Mouse (Mus musculus): Measurements from ENCODE around the gene Pip5k1c. TPM values are rescaled to one million over a fixed set of nuclear protein-coding genes. Genes with fewer than 3 reads are reported as not detected.

The Pip5k1c gene
- 26.5 TPM for polyA plus RNA-seq (2014; fragmentation: Illumina TruSeq; extraction: RNeasy Lipid Tissue Mini Kit (QIAGEN cat#74804); ENCODE audit: low read depth, low replicate concordance)

GRCm38 (mm10) chr10:81292554-81293333 is at the start of gene Pip5k1c:
Gene Pip5k1c, plus strand, starts transcription at chr10:81292963.

GRCm38 (mm10) chr10:81252424-81253419 is 40.0 kb upstream of the Pip5k1c start, which contains the start of gene Matk:
Gene Matk, plus strand, starts transcription at chr10:81252935.

DNA sequence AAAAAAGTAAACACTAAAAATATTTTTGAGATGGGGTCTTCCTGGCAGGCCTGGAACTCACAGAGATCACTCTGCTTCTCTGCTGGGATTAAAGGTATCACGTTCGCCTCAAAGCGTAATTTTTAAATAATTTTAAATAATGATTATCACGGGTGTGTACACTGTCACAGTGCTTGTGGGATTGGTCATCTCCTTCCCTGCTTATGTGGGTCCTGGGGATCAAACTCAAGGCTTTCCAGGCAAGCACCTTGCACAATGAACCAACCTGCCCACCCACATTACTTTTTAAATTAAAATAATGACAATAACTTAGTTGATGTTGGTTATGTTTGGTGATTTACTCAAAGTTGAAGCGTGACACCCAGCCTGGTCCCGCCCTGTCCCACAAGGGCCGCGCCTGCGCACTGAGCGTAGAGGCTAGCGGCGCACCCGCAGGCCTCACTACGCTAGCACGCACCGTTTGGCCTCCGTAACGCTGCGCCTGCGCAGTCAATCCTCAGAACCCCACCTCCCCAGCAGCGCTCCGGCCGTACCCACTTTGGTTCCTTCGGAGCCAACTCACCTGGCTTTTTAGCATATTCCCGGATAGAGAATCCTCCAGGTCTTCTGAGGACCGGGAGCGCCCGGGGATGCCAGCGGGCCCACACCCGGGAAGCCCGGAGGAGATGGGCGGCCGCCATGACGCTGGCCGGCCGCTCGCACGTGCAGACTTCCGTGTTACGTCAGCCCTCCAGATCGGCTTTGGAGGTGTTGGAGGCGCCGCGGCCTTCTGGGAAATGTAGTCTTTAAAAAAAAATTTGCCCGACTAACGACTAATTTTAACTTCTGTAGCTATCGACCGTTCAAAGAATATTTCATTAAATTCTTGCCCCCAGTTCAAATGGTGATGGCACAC is 26.3 kb upstream of the Pip5k1c start, which contains the start of the genes Mrpl54 and Apba3:
TSS of gene Mrpl54 (minus strand) at position 724 of the 895 bp plus-strand sequence.
TSS of gene Apba3 (plus strand) at position 750 of the 895 bp plus-strand sequence.

DNA sequence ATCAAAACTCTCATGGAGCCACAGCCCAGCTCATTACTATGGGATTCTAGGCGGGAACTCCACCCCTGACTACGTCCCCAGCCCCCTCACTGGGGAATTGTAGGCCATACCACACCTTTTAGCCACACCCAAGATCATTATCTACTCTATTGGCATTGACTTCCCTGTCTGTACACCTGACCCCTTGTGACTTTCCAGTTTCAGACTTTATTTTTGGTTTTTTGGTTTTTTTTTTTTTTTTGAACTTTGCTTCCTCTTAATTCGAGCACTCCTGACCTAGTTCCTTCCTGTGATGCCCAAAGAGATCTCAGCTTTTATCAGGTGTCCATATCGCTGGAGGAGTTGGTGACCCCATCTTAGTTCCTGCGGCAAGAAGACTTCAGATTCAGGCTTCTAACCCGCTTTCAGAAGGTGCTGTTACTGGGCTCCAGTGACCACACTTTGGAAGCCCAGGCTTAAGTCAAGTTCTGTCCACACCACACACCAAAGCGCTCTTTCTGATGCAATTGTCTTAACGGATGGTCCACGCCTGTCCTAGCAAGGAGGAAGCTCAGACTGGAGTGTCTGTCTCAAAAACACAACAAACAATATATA is 1.2 kb upstream of the Pip5k1c start, which contains the start of gene Tjp3:
TSS of gene Tjp3 (minus strand) at position 71 of the 594 bp plus-strand sequence.

GRCm38 (mm10) chr10:81320550-81321347 is 28.0 kb downstream of the Pip5k1c start, which contains the start of gene Cactin:
Gene Cactin, plus strand, starts transcription at chr10:81321103.

GRCm38 (mm10) chr10:81328386-81328785 is 35.6 kb downstream of the Pip5k1c start, which contains the start of gene Tbxa2r:
Gene Tbxa2r, plus strand, starts transcription at chr10:81328731.

DNA sequence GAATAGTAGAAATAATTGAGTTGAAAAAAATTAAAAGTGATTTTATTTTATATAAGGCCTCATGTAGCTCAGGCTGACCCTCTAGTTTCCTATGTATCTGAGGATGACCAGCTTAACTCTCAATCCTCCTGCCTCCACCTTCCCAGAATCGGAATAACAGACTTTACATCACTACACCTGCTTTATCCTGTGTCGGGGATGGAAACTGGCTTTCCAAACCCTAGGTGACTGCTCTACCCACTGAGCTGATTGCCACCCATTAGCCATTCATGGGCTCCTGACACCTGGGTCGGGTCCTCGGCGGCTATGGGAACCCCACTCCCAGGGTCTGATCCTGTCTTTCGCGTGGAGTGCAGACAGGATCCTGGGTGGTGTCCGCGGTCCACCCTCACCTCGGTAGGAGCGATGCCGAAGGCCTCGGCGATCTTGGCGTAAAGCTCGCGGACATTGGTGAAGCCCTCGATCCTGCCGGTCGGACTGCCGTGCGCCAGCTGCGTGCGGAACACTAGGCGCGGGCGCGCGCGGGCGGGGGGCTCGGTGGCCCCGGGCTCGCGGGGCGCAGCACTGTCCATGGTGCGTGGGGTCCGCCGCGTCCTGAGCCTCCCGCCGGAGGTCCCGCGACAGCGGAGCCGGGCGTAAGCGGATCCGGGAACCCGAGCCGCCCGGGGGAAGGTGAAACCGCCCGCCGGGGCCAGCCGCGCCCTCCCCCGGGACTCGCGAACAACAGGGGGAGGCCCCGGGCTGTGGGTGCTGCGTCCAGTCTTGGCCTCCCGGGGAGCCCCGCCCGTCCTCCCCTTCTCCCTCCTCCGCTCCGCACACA is 50.1 kb downstream of the Pip5k1c start, which contains the start of gene Gipc3:
TSS of gene Gipc3 (minus strand) at position 581 of the 820 bp plus-strand sequence.

DNA sequence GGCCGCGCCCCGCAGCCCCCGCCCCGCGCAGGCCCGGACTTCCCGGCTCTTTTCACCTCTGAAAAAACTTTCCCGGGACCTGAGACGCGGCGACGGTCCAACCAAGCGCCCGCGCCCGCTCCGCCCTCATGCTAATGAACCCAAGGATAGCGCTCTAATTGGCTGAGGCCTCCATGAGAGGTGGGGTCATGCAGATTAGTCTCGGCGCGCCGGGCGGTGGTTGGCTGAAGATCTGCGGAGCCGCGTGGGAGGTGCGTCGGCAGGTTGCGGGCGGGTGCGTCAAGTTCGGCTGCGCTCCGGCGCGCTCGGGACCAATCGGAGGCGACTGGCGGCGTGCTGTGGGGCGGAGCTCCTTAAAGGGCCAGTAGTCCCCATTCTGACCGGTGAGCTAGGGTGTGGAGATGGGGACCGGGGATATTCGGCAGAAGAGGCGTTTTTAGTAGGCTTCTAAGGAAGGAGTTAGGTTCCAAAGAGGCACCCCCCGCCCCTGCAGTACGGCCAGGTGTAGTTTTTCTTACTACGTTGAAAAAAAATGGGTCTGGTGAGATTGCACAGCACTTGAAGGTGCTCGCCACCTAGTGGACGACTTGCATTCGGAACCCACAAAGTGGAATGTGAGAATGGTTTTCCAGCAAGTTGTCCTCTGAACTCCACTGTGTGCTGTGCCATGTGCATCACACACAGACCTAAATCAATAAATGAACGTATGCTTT is 57.7 kb downstream of the Pip5k1c start, which contains the start of gene Hmg20b:
TSS of gene Hmg20b (minus strand) at position 130 of the 713 bp plus-strand sequence.

DNA sequence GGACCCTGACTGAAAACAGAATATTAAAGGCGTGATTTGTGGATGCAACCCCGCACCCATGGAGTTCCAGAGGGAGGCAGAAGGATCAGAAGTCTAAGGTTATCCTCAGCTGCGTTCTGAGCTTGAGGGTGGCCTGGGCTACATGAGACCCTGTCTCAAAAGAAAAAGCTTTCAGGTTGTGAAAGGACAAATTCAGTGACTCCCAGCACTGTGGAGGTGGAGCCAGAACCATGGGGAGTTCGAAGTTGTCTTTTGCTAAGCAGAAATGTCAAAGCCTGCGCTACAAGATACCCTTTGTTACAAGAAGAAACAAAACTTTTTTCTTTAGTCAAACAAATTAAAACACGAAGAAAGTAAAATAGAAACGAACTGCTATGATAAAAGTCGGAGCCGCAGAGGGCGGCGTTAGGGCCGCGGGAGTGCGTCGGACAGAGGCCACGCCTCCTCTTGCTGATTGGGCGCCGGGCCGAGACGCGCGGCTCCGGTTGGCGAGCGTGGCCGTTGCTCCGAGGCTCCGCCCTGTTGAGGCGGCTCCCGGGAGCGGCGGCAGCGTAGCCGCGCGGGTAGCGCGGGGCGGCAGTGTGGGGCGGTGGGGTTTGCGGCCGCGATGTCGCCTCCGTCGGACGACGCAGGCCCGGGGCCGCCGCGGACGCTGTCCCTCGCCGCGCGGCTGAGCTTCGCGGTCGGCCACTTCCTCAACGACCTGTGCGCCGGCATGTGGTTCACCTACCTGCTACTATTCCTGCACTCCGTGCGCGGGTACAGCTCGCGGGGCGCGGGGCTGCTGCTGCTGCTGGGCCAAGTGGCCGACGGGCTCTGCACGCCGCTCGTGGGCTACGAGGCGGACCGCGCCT is 64.5 kb downstream of the Pip5k1c start, which contains the start of gene Mfsd12:
TSS of gene Mfsd12 (plus strand) at position 501 of the 854 bp plus-strand sequence.

DNA sequence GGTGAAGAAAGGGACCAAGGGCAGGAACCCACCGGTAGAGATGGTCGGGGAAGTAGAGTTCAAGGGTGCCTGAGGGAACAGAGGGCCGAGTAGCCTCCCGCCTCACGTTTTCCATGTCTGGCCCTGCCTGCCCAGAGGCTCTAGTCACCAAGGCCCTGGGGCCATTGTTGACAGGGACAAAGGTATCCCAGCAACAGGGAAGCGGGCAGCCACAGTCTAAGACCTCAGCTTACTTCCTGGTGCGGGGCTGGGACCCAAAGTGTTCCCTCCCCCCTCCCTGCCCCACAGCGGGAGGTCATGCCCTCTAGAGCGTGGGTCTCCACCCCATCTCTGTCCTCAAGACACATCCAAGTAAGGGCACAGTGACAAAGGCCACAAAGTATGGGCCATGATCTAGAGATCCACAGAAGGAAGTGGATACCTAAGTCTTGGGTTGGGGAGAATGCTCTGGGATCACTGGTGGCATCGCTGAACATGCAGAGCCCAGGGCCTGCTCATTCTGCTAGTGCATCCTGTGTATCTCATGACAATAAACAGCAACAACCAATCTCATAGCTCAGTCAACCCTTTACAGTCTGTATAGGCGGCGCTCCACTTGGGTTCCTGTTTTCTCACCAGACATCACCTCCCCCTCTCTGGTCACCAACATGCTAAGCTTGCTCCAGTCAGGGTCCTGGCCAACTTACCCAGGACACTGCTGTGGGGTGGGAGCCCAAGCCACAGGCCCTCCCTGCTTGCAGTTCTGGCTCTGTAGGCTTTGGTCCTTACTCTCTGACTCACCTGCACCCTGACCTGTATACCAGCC is 73.1 kb downstream of the Pip5k1c start, which contains the start of gene 4930404N11Rik:
TSS of gene 4930404N11Rik (minus strand) at position 145 of the 805 bp plus-strand sequence.

Other genes with a start within 250 kb of the Pip5k1c start
- gene Sgta, start 232.8 kb upstream of the Pip5k1c start, polyA plus RNA-seq (2014; fragmentation: Illumina TruSeq; extraction: RNeasy Lipid Tissue Mini Kit (QIAGEN cat#74804); ENCODE audit: low read depth, low replicate concordance) = 90.2 TPM
- gene Thop1, start 222.9 kb upstream of the Pip5k1c start, polyA plus RNA-seq (2014; fragmentation: Illumina TruSeq; extraction: RNeasy Lipid Tissue Mini Kit (QIAGEN cat#74804); ENCODE audit: low read depth, low replicate concordance) = 12.6 TPM
- 0.26 TPM for gene Creb3l3, start 194.1 kb upstream of the Pip5k1c start, polyA plus RNA-seq (2014; fragmentation: Illumina TruSeq; extraction: RNeasy Lipid Tissue Mini Kit (QIAGEN cat#74804); ENCODE audit: low read depth, low replicate concordance)
- 88.4 TPM for gene Map2k2, start 187.0 kb upstream of the Pip5k1c start, polyA plus RNA-seq (2014; fragmentation: Illumina TruSeq; extraction: RNeasy Lipid Tissue Mini Kit (QIAGEN cat#74804); ENCODE audit: low read depth, low replicate concordance)
- 17.1 TPM for gene Zbtb7a, start 157.7 kb upstream of the Pip5k1c start, polyA plus RNA-seq (2014; fragmentation: Illumina TruSeq; extraction: RNeasy Lipid Tissue Mini Kit (QIAGEN cat#74804); ENCODE audit: low read depth, low replicate concordance)
- gene Pias4, start 125.0 kb upstream of the Pip5k1c start, polyA plus RNA-seq (2014; fragmentation: Illumina TruSeq; extraction: RNeasy Lipid Tissue Mini Kit (QIAGEN cat#74804); ENCODE audit: low read depth, low replicate concordance) = 17.0 TPM
- 1,037 TPM for gene Eef2, start 116.3 kb upstream of the Pip5k1c start, polyA plus RNA-seq (2014; fragmentation: Illumina TruSeq; extraction: RNeasy Lipid Tissue Mini Kit (QIAGEN cat#74804); ENCODE audit: low read depth, low replicate concordance)
- gene Dapk3, start 110.0 kb upstream of the Pip5k1c start, polyA plus RNA-seq (2014; fragmentation: Illumina TruSeq; extraction: RNeasy Lipid Tissue Mini Kit (QIAGEN cat#74804); ENCODE audit: low read depth, low replicate concordance) = 33.0 TPM
- gene 4930442H23Rik, start 109.1 kb upstream of the Pip5k1c start, polyA plus RNA-seq (2014; fragmentation: Illumina TruSeq; extraction: RNeasy Lipid Tissue Mini Kit (QIAGEN cat#74804); ENCODE audit: low read depth, low replicate concordance) = not detected
- 4.1 TPM for gene Nmrk2, start 90.9 kb upstream of the Pip5k1c start, polyA plus RNA-seq (2014; fragmentation: Illumina TruSeq; extraction: RNeasy Lipid Tissue Mini Kit (QIAGEN cat#74804); ENCODE audit: low read depth, low replicate concordance)
- not detected for gene Atcay, start 62.1 kb upstream of the Pip5k1c start, polyA plus RNA-seq (2014; fragmentation: Illumina TruSeq; extraction: RNeasy Lipid Tissue Mini Kit (QIAGEN cat#74804); ENCODE audit: low read depth, low replicate concordance)
- 3.0 TPM for gene Zfr2, start 59.8 kb upstream of the Pip5k1c start, polyA plus RNA-seq (2014; fragmentation: Illumina TruSeq; extraction: RNeasy Lipid Tissue Mini Kit (QIAGEN cat#74804); ENCODE audit: low read depth, low replicate concordance)
- 0.47 TPM for gene Matk, start 40.0 kb upstream of the Pip5k1c start, polyA plus RNA-seq (2014; fragmentation: Illumina TruSeq; extraction: RNeasy Lipid Tissue Mini Kit (QIAGEN cat#74804); ENCODE audit: low read depth, low replicate concordance)
- gene Mrpl54, start 26.0 kb upstream of the Pip5k1c start, polyA plus RNA-seq (2014; fragmentation: Illumina TruSeq; extraction: RNeasy Lipid Tissue Mini Kit (QIAGEN cat#74804); ENCODE audit: low read depth, low replicate concordance) = 123 TPM
- 90.2 TPM for gene Apba3, start 26.0 kb upstream of the Pip5k1c start, polyA plus RNA-seq (2014; fragmentation: Illumina TruSeq; extraction: RNeasy Lipid Tissue Mini Kit (QIAGEN cat#74804); ENCODE audit: low read depth, low replicate concordance)
- gene Tjp3, start 1.4 kb upstream of the Pip5k1c start, polyA plus RNA-seq (2014; fragmentation: Illumina TruSeq; extraction: RNeasy Lipid Tissue Mini Kit (QIAGEN cat#74804); ENCODE audit: low read depth, low replicate concordance) = not detected
- gene Cactin, start 28.1 kb downstream of the Pip5k1c start, polyA plus RNA-seq (2014; fragmentation: Illumina TruSeq; extraction: RNeasy Lipid Tissue Mini Kit (QIAGEN cat#74804); ENCODE audit: low read depth, low replicate concordance) = 15.5 TPM
- gene Tbxa2r, start 35.8 kb downstream of the Pip5k1c start, polyA plus RNA-seq (2014; fragmentation: Illumina TruSeq; extraction: RNeasy Lipid Tissue Mini Kit (QIAGEN cat#74804); ENCODE audit: low read depth, low replicate concordance) = 2.3 TPM
- 3.9 TPM for gene Gipc3, start 50.3 kb downstream of the Pip5k1c start, polyA plus RNA-seq (2014; fragmentation: Illumina TruSeq; extraction: RNeasy Lipid Tissue Mini Kit (QIAGEN cat#74804); ENCODE audit: low read depth, low replicate concordance)
- gene Hmg20b, start 57.5 kb downstream of the Pip5k1c start, polyA plus RNA-seq (2014; fragmentation: Illumina TruSeq; extraction: RNeasy Lipid Tissue Mini Kit (QIAGEN cat#74804); ENCODE audit: low read depth, low replicate concordance) = 47.1 TPM
- 6.7 TPM for gene Mfsd12, start 64.5 kb downstream of the Pip5k1c start, polyA plus RNA-seq (2014; fragmentation: Illumina TruSeq; extraction: RNeasy Lipid Tissue Mini Kit (QIAGEN cat#74804); ENCODE audit: low read depth, low replicate concordance)
- not detected for gene 4930404N11Rik, start 72.9 kb downstream of the Pip5k1c start, polyA plus RNA-seq (2014; fragmentation: Illumina TruSeq; extraction: RNeasy Lipid Tissue Mini Kit (QIAGEN cat#74804); ENCODE audit: low read depth, low replicate concordance)
- gene Fzr1, start 85.6 kb downstream of the Pip5k1c start, polyA plus RNA-seq (2014; fragmentation: Illumina TruSeq; extraction: RNeasy Lipid Tissue Mini Kit (QIAGEN cat#74804); ENCODE audit: low read depth, low replicate concordance) = 21.5 TPM
- gene Dohh, start 91.5 kb downstream of the Pip5k1c start, polyA plus RNA-seq (2014; fragmentation: Illumina TruSeq; extraction: RNeasy Lipid Tissue Mini Kit (QIAGEN cat#74804); ENCODE audit: low read depth, low replicate concordance) = 54.8 TPM
- 2.0 TPM for gene Gm48551, start 91.5 kb downstream of the Pip5k1c start, polyA plus RNA-seq (2014; fragmentation: Illumina TruSeq; extraction: RNeasy Lipid Tissue Mini Kit (QIAGEN cat#74804); ENCODE audit: low read depth, low replicate concordance)
- not detected for gene Gm48552, start 96.0 kb downstream of the Pip5k1c start, polyA plus RNA-seq (2014; fragmentation: Illumina TruSeq; extraction: RNeasy Lipid Tissue Mini Kit (QIAGEN cat#74804); ENCODE audit: low read depth, low replicate concordance)
- gene Smim24, start 100.1 kb downstream of the Pip5k1c start, polyA plus RNA-seq (2014; fragmentation: Illumina TruSeq; extraction: RNeasy Lipid Tissue Mini Kit (QIAGEN cat#74804); ENCODE audit: low read depth, low replicate concordance) = 6.5 TPM
- gene Nfic, start 162.7 kb downstream of the Pip5k1c start, polyA plus RNA-seq (2014; fragmentation: Illumina TruSeq; extraction: RNeasy Lipid Tissue Mini Kit (QIAGEN cat#74804); ENCODE audit: low read depth, low replicate concordance) = 69.1 TPM
- 0.50 TPM for gene Celf5, start 189.7 kb downstream of the Pip5k1c start, polyA plus RNA-seq (2014; fragmentation: Illumina TruSeq; extraction: RNeasy Lipid Tissue Mini Kit (QIAGEN cat#74804); ENCODE audit: low read depth, low replicate concordance)
- 59.9 TPM for gene Ncln, start 203.4 kb downstream of the Pip5k1c start, polyA plus RNA-seq (2014; fragmentation: Illumina TruSeq; extraction: RNeasy Lipid Tissue Mini Kit (QIAGEN cat#74804); ENCODE audit: low read depth, low replicate concordance)
- gene S1pr4, start 207.2 kb downstream of the Pip5k1c start, polyA plus RNA-seq (2014; fragmentation: Illumina TruSeq; extraction: RNeasy Lipid Tissue Mini Kit (QIAGEN cat#74804); ENCODE audit: low read depth, low replicate concordance) = 0.65 TPM
- gene Gna15, start 231.3 kb downstream of the Pip5k1c start, polyA plus RNA-seq (2014; fragmentation: Illumina TruSeq; extraction: RNeasy Lipid Tissue Mini Kit (QIAGEN cat#74804); ENCODE audit: low read depth, low replicate concordance) = 2.3 TPM